Mouse (Mus musculus) CH12.LX (cell line): ENCODE results near the gene C9orf72. TPM values are rescaled to one million over a fixed set of nuclear protein-coding genes. Genes with fewer than 3 reads are reported as not detected.

Experiments
- DNase-seq: peaks from one replicate; pipeline ENCODE4 v3.0.0-alpha.2; 2013; ENCODE audit errors: extremely low read depth
- H3K27ac ChIP-seq: 2 replicates; pipeline ENCODE4 v1.5.1; 2012; ENCODE audit warnings: low read depth, mild to moderate bottlenecking, control low read depth, moderate library complexity; ENCODE audit not compliant: insufficient read depth
- H3K27me3 ChIP-seq: replicated peaks from 2 replicates; pipeline ENCODE3; 2012; ENCODE audit warnings: inconsistent platforms
- H3K36me3 ChIP-seq, 2 experiments: replicated peaks in 1 of 2; 2 replicates each; pipeline versions ENCODE3 to v1.6.1; 2012; ENCODE audit warnings: inconsistent platforms in 1 of 2, low read length in 1 of 2, mild to moderate bottlenecking in 1 of 2, mixed read lengths in 1 of 2, moderate library complexity in 1 of 2; ENCODE audit not compliant: control insufficient read depth in 1 of 2, insufficient read depth in 1 of 2
- H3K4me1 ChIP-seq, 2 experiments: 2 replicates each; pipeline ENCODE4 v1.6.1; 2012; ENCODE audit warnings: inconsistent platforms in 1 of 2, moderate library complexity in 1 of 2; ENCODE audit not compliant: insufficient read depth in 2 of 2, control insufficient read depth in 1 of 2
- H3K4me2 ChIP-seq: 2 replicates; pipeline ENCODE4 v1.6.1; 2012; ENCODE audit warnings: low read depth, mild to moderate bottlenecking, control low read depth; ENCODE audit not compliant: poor library complexity, insufficient read depth, severe bottlenecking
- H3K4me3 ChIP-seq, 3 experiments: fragments of 150-350 bp in 1 of 3; sonication (generic) in 1 of 3; replicated peaks in 1 of 3; 2 replicates each; pipeline versions ENCODE3 to v1.5.1; 2011 to 2012; ENCODE audit warnings: low read depth in 2 of 3, low read length in 2 of 3, mild to moderate bottlenecking in 2 of 3, moderate library complexity in 2 of 3, control low read depth in 1 of 3, improper control_type of control experiment in 1 of 3, inconsistent platforms in 1 of 3, mixed read lengths in 1 of 3; ENCODE audit not compliant: poor library complexity in 1 of 3
- H3K79me2 ChIP-seq: replicated peaks from 2 replicates; pipeline ENCODE4 v1.6.1; 2012; ENCODE audit warnings: mild to moderate bottlenecking, moderate library complexity; ENCODE audit not compliant: control insufficient read depth, poor library complexity, insufficient read depth, severe bottlenecking; ENCODE audit errors: extremely low read depth
- H3K9ac ChIP-seq: 2 replicates; pipeline ENCODE4 v1.6.1; 2012; ENCODE audit warnings: low read depth, mild to moderate bottlenecking, control low read depth, moderate library complexity; ENCODE audit not compliant: insufficient read depth
- H3K9me3 ChIP-seq: replicated peaks from 2 replicates; pipeline ENCODE3; 2012; ENCODE audit warnings: low read length, inconsistent platforms, mixed read lengths
- CHD1 ChIP-seq: IDR thresholded peaks from 2 replicates; pipeline ENCODE4 v1.6.1; 2012; ENCODE audit warnings: low read depth, low read length, improper control_type of control experiment, inconsistent platforms
- CHD2 ChIP-seq: IDR thresholded peaks from 2 replicates; pipeline ENCODE4 v1.6.1; 2011; ENCODE audit warnings: low read length, improper control_type of control experiment
- CTCF ChIP-seq, 2 experiments: IDR thresholded peaks in 1 of 2; conservative IDR thresholded peaks in 1 of 2; 2 replicates each; pipeline ENCODE4 v1.5.1; 2011 to 2012; ENCODE audit warnings: low read depth in 2 of 2, low read length in 2 of 2, improper control_type of control experiment in 1 of 2, inconsistent platforms in 1 of 2, mild to moderate bottlenecking in 1 of 2, moderate library complexity in 1 of 2
- E2F4 ChIP-seq: IDR thresholded peaks from 2 replicates; pipeline ENCODE4 v1.6.1; 2011; ENCODE audit warnings: low read depth, low read length, improper control_type of control experiment; ENCODE audit not compliant: insufficient replicate concordance
- ELF1 ChIP-seq: IDR thresholded peaks from 2 replicates; pipeline ENCODE4 v1.6.1; 2014; ENCODE audit warnings: low read depth, mild to moderate bottlenecking, inconsistent platforms, low read length, improper control_type of control experiment
- EP300 ChIP-seq: IDR thresholded peaks from 2 replicates; pipeline ENCODE4 v1.6.1; 2011; ENCODE audit warnings: low read length, improper control_type of control experiment
- ETS1 ChIP-seq: conservative IDR thresholded peaks from 2 replicates; pipeline ENCODE4 v1.6.1; 2012; ENCODE audit warnings: low read depth, mild to moderate bottlenecking, inconsistent platforms, low read length, improper control_type of control experiment, moderate library complexity
- HCFC1 ChIP-seq: IDR thresholded peaks from 2 replicates; pipeline ENCODE4 v1.6.1; 2012; ENCODE audit warnings: low read depth, mild to moderate bottlenecking, inconsistent platforms, low read length, improper control_type of control experiment
- IRF4 ChIP-seq: IDR thresholded peaks from 2 replicates; pipeline ENCODE4 v1.6.1; 2014; ENCODE audit warnings: low read depth, mild to moderate bottlenecking, inconsistent platforms, low read length, improper control_type of control experiment
- MAX ChIP-seq: IDR thresholded peaks from 2 replicates; pipeline ENCODE4 v1.6.1; 2011; ENCODE audit warnings: low read length, improper control_type of control experiment
- MEF2A ChIP-seq: IDR thresholded peaks from 2 replicates; pipeline ENCODE4 v1.6.1; 2014; ENCODE audit warnings: low read depth, mild to moderate bottlenecking, inconsistent platforms, low read length, improper control_type of control experiment, borderline replicate concordance
- MXI1 ChIP-seq: IDR thresholded peaks from 2 replicates; pipeline ENCODE4 v1.6.1; 2011; ENCODE audit warnings: mild to moderate bottlenecking, low read depth, low read length, improper control_type of control experiment
- MYC ChIP-seq: IDR thresholded peaks from 2 replicates; pipeline ENCODE4 v1.6.1; 2011; ENCODE audit warnings: low read depth, mild to moderate bottlenecking, improper control_type of control experiment, low read length
- NELFE ChIP-seq: IDR thresholded peaks from 2 replicates; pipeline ENCODE4 v1.6.1; 2011; ENCODE audit warnings: low read depth, low read length, improper control_type of control experiment
- POLR2AphosphoS2 ChIP-seq: IDR thresholded peaks from 2 replicates; pipeline ENCODE4 v1.6.1; 2011; ENCODE audit warnings: low read depth, low read length, improper control_type of control experiment
- RCOR1 ChIP-seq: conservative IDR thresholded peaks from 2 replicates; pipeline ENCODE4 v1.6.1; 2012; ENCODE audit warnings: low read depth, mild to moderate bottlenecking, inconsistent platforms, low read length, improper control_type of control experiment
- SIN3A ChIP-seq: IDR thresholded peaks from 2 replicates; pipeline ENCODE4 v1.6.1; 2012; ENCODE audit warnings: low read length, improper control_type of control experiment, inconsistent platforms
- ZNF384 ChIP-seq: IDR thresholded peaks from 2 replicates; pipeline ENCODE4 v1.6.1; 2012; ENCODE audit warnings: low read depth, low read length, improper control_type of control experiment, inconsistent platforms
- dilution Hi-C: fragments of 300-500 bp; cut with MboI; formaldehyde crosslinking; loops from 2 replicates; pipeline ENCODE4 v1.14.3; 2020; ENCODE audit warnings: low sequenced_read_pairs; ENCODE audit not compliant: extremely low pct_unique_long_range_greater_than_20kb, extremely low pct_ligation_motif_present
- in situ Hi-C: fragments of 300-500 bp; cut with MboI; formaldehyde crosslinking; loops from 3 replicates; pipeline ENCODE4 v1.14.3; 2019; ENCODE audit warnings: low sequenced_read_pairs, low pct_ligation_motif_present, low pct_unique_long_range_greater_than_20kb, mixed read lengths
- polyA plus RNA-seq: library from polyadenylated mRNA; unstranded; fragments of >175 nt; gene quantifications from 2 replicates; pipeline ENCODE4 v1.2.1, GENCODE M21; 2012; ENCODE audit warnings: low read depth; ENCODE audit not compliant: insufficient read length
- total RNA-seq, 2 experiments: library from RNA; depleted of rRNA; stranded (reverse); fragments of 300-350 nt in 1 of 2; fragments of >200 nt in 1 of 2; gene quantifications; 2 replicates each; pipeline ENCODE4 v1.2.3; 2012 to 2014

The C9orf72 gene
- total and polyA plus RNA-seq, 3 experiments, result 15.4 to 58.2 (median 49.7) TPM

- dilution Hi-C loops, result no loop called here
These were observed 2.5 kb downstream of the C9orf72 start for GRCm38 (mm10) chr4:35223376-35223988.

GRCm38 (mm10) chr4:35221903-35222302 lies 4.1 kb downstream of the C9orf72 start:
- H3K4me3 ChIP-seq, result peak overlapping the region in 2 of 3 experiments; percentile 13 to 20

More at GRCm38 (mm10) chr4:35223376-35223988, 2.5 kb downstream of the C9orf72 start:
- H3K36me3 ChIP-seq, result peaks cover 8 to 10% of the 10 kb centered on the region in 2 experiments
- TF ChIP-seq CHD2 (peak; percentile 22; the same call in 1 of the 2 replicates), MEF2A (no peak), ELF1 (peak; percentile 44; the same call in 1 of the 2 replicates), POLR2AphosphoS2 (peak; percentile 7; the same call in 1 of the 2 replicates), EP300 (peak; percentile 75; the same call in 1 of the 2 replicates), ZNF384 (peak; percentile 96), NELFE (no peak), MXI1 (peak; percentile 46), CHD1 (peak; percentile 91), ETS1 (peak; percentile 39; the same call in 1 of the 2 replicates)
- peak overlapping the region; percentile 99 for H3K27ac ChIP-seq
- H3K79me2 ChIP-seq, result peaks cover 50% of the 10 kb centered on the region
- peaks cover 10 to 64% of the 10 kb centered on the region in 2 experiments for H3K4me1 ChIP-seq
- DNase-seq, result no peak
- no peaks in the 10 kb centered on the region for H3K27me3 ChIP-seq
- H3K4me2 ChIP-seq, result peak overlapping the region; percentile 70
- H3K9ac ChIP-seq, result peak overlapping the region; percentile 41
- peak overlapping the region; percentile 53 to 83 (median 65) for H3K4me3 ChIP-seq
- in situ Hi-C loops, result no loop called here
- H3K9me3 ChIP-seq, result no peaks in the 10 kb centered on the region

More at GRCm38 (mm10) chr4:35221903-35222302, 4.1 kb downstream of the C9orf72 start:
- Histone ChIP-seq H3K36me3 (peaks cover 21 to 26% of the 10 kb centered on the region in 2 experiments), H3K9me3 (no peaks in the 10 kb centered on the region), H3K27me3 (no peaks in the 10 kb centered on the region), H3K4me2 (peak overlapping the region; percentile 70), H3K9ac (peak overlapping the region; percentile 32), H3K27ac (peak overlapping the region; percentile 46), H3K4me1 (peaks cover 8 to 55% of the 10 kb centered on the region in 2 experiments; a peak in 3 of 4 replicates), H3K79me2 (peaks cover 60% of the 10 kb centered on the region)
- DNase-seq, result no peak
- in situ Hi-C loops (no loop called here), dilution Hi-C loops (no loop called here)
- peak; percentile 87 for TF ChIP-seq ZNF384
- TF ChIP-seq SIN3A, result peak; percentile 38; the same call in 1 of the 2 replicates
- no peak for TF ChIP-seq E2F4
- 0 out of 2 replicates have a peak, but pooled peaks have one; percentile 16 for TF ChIP-seq HCFC1
- peak in 1 of 2 experiments; percentile 15; a peak in 1 of 4 replicates for TF ChIP-seq CTCF (conservative IDR thresholded peaks at IDR 0.05 in 1 of 2, IDR thresholded peaks at IDR 0.05 in 1 of 2; ENCODE audit: low read depth in 2 of 2, low read length in 2 of 2)
- TF ChIP-seq IRF4, result peak; percentile 47; the same call in 1 of the 2 replicates
- 0 out of 2 replicates have a peak, but pooled peaks have one; percentile 49 for TF ChIP-seq MYC
- no peak for TF ChIP-seq POLR2AphosphoS2
- TF ChIP-seq RCOR1, result 0 out of 2 replicates have a peak, but pooled peaks have one; percentile 21
- peak; percentile 55; the same call in 1 of the 2 replicates for TF ChIP-seq EP300
- TF ChIP-seq MAX, result no peak
- peak; percentile 72 for TF ChIP-seq MXI1
